Mouse (Mus musculus): ENCODE measurements around the gene Vcam1. TPM values are rescaled to one million over a fixed set of nuclear protein-coding genes. Genes with fewer than 3 reads are reported as not detected.

The Vcam1 gene
- polyA plus RNA-seq (2016; fragmentation: Nextera tagmentation; extraction: Ambion mirVana), result 37.2 and 38.3 TPM in 2 replicates

- Histone ChIP-seq H3K4me1 (peaks cover 27% of the 10 kb centered on the region), H3K9me3 (no peaks in the 10 kb centered on the region), H3K4me3 (replicated peaks) (peak within 1 kb of the TSS; percentile 33), H3K27me3 (peaks cover 2% of the 10 kb centered on the region; the same call in 1 of the 2 replicates), H3K36me3 (replicated peaks) (peaks cover 2% of the 10 kb centered on the region; the same call in 1 of the 2 replicates), H3K4me2 (peak within 1 kb of the TSS; percentile 51), H3K27ac (peak within 1 kb of the TSS; percentile 87), H3K9ac (no peak within 1 kb of the TSS)
- ATAC-seq (ENCODE audit: low FRiP score), result peak; percentile 81
- 2% methylated on average over 9 of the region's 9 CpGs for WGBS
Observed at GRCm38 (mm10) chr3:116129259-116129738, at the start of gene Vcam1. Vcam1 (minus strand) TSS chr3:116129688.

GRCm38 (mm10) chr3:116175106-116175505 lies 45.6 kb upstream of the Vcam1 start:
- WGBS, result 88% methylated on average over 6 of the region's 6 CpGs

GRCm38 (mm10) chr3:116171461-116171860 lies 42.0 kb upstream of the Vcam1 start:
- Histone ChIP-seq H3K36me3 (replicated peaks) (no peaks in the 10 kb centered on the region), H3K9ac (no peak overlapping the region), H3K4me1 (no peaks in the 10 kb centered on the region), H3K9me3 (no peaks in the 10 kb centered on the region), H3K27ac (no peak overlapping the region), H3K4me2 (no peak overlapping the region), H3K27me3 (no peaks in the 10 kb centered on the region), H3K4me3 (replicated peaks) (no peak overlapping the region)
- no peak for ATAC-seq (ENCODE audit: low FRiP score)
- WGBS, result 80% methylated on average over 5 of the region's 5 CpGs

More at GRCm38 (mm10) chr3:116175106-116175505, 45.6 kb upstream of the Vcam1 start:
- no peaks in the 10 kb centered on the region for H3K36me3 ChIP-seq (replicated peaks)
- H3K9ac ChIP-seq, result no peak overlapping the region
- H3K9me3 ChIP-seq, result no peaks in the 10 kb centered on the region
- ATAC-seq (ENCODE audit: low FRiP score), result no peak
- H3K4me2 ChIP-seq, result no peak overlapping the region
- H3K27ac ChIP-seq, result no peak overlapping the region
- no peaks in the 10 kb centered on the region for H3K27me3 ChIP-seq
- H3K4me3 ChIP-seq (replicated peaks), result no peak overlapping the region
- no peaks in the 10 kb centered on the region for H3K4me1 ChIP-seq

GRCm38 (mm10) chr3:116168056-116168455 lies 38.6 kb upstream of the Vcam1 start:
- Histone ChIP-seq H3K9me3 (no peaks in the 10 kb centered on the region), H3K27ac (no peak overlapping the region), H3K27me3 (no peaks in the 10 kb centered on the region), H3K4me3 (replicated peaks) (no peak overlapping the region), H3K4me1 (no peaks in the 10 kb centered on the region), H3K36me3 (replicated peaks) (no peaks in the 10 kb centered on the region), H3K4me2 (no peak overlapping the region), H3K9ac (no peak overlapping the region)
- no peak for ATAC-seq (ENCODE audit: low FRiP score)
- 83% methylated on average over 2 of the region's 2 CpGs for WGBS

GRCm38 (mm10) chr3:116166296-116166695 lies 36.8 kb upstream of the Vcam1 start:
- no peak overlapping the region for H3K4me3 ChIP-seq (replicated peaks)
- H3K4me1 ChIP-seq, result no peaks in the 10 kb centered on the region
- no peak for ATAC-seq (ENCODE audit: low FRiP score)
- no peak overlapping the region for H3K4me2 ChIP-seq
- 86% methylated on average over 8 of the region's 8 CpGs for WGBS
- H3K9me3 ChIP-seq, result no peaks in the 10 kb centered on the region
- no peak overlapping the region for H3K27ac ChIP-seq
- no peak overlapping the region for H3K9ac ChIP-seq
- H3K36me3 ChIP-seq (replicated peaks), result no peaks in the 10 kb centered on the region
- H3K27me3 ChIP-seq, result no peaks in the 10 kb centered on the region

- H3K4me1 ChIP-seq, result no peaks in the 10 kb centered on the region
- H3K4me3 ChIP-seq (replicated peaks), result no peak overlapping the region
- H3K4me2 ChIP-seq, result no peak overlapping the region
- WGBS, result 62% methylated on average over 1 of the region's 1 CpGs
- no peaks in the 10 kb centered on the region for H3K27me3 ChIP-seq
- no peak for ATAC-seq (ENCODE audit: low FRiP score)
- H3K27ac ChIP-seq, result no peak overlapping the region
- no peaks in the 10 kb centered on the region for H3K36me3 ChIP-seq (replicated peaks)
- no peaks in the 10 kb centered on the region for H3K9me3 ChIP-seq
- no peak overlapping the region for H3K9ac ChIP-seq
Observed at GRCm38 (mm10) chr3:116165030-116165429, 35.5 kb upstream of the Vcam1 start.

GRCm38 (mm10) chr3:116163517-116163916 lies 34.0 kb upstream of the Vcam1 start:
- H3K27me3 ChIP-seq, result no peaks in the 10 kb centered on the region
- no peak overlapping the region for H3K27ac ChIP-seq
- WGBS, result 87% methylated on average over 5 of the region's 5 CpGs
- no peaks in the 10 kb centered on the region for H3K4me1 ChIP-seq
- H3K4me3 ChIP-seq (replicated peaks), result no peak overlapping the region
- no peaks in the 10 kb centered on the region for H3K36me3 ChIP-seq (replicated peaks)
- no peak overlapping the region for H3K9ac ChIP-seq
- no peak for ATAC-seq (ENCODE audit: low FRiP score)
- H3K9me3 ChIP-seq, result no peaks in the 10 kb centered on the region
- H3K4me2 ChIP-seq, result no peak overlapping the region

- no peaks in the 10 kb centered on the region for H3K27me3 ChIP-seq
- WGBS, result 84% methylated on average over 9 of the region's 9 CpGs
- H3K4me1 ChIP-seq, result no peaks in the 10 kb centered on the region
- no peak overlapping the region for H3K9ac ChIP-seq
- H3K4me2 ChIP-seq, result no peak overlapping the region
- no peaks in the 10 kb centered on the region for H3K9me3 ChIP-seq
- no peaks in the 10 kb centered on the region for H3K36me3 ChIP-seq (replicated peaks)
- no peak for ATAC-seq (ENCODE audit: low FRiP score)
- H3K27ac ChIP-seq, result no peak overlapping the region
- H3K4me3 ChIP-seq (replicated peaks), result no peak overlapping the region
Observed at GRCm38 (mm10) chr3:116162097-116162666, 32.7 kb upstream of the Vcam1 start.

- 96% methylated on average over 5 of the region's 5 CpGs for WGBS
- Histone ChIP-seq H3K27ac (no peak overlapping the region), H3K4me1 (no peaks in the 10 kb centered on the region), H3K4me3 (replicated peaks) (no peak overlapping the region), H3K4me2 (no peak overlapping the region), H3K9me3 (no peaks in the 10 kb centered on the region), H3K9ac (no peak overlapping the region), H3K36me3 (replicated peaks) (no peaks in the 10 kb centered on the region), H3K27me3 (no peaks in the 10 kb centered on the region)
- ATAC-seq (ENCODE audit: low FRiP score), result no peak
Observed at GRCm38 (mm10) chr3:116159376-116159775, 29.9 kb upstream of the Vcam1 start.

- Histone ChIP-seq H3K4me2 (no peak overlapping the region), H3K4me3 (replicated peaks) (no peak overlapping the region), H3K9me3 (no peaks in the 10 kb centered on the region), H3K36me3 (replicated peaks) (no peaks in the 10 kb centered on the region), H3K27me3 (no peaks in the 10 kb centered on the region), H3K4me1 (no peaks in the 10 kb centered on the region), H3K9ac (no peak overlapping the region), H3K27ac (no peak overlapping the region)
- no peak for ATAC-seq (ENCODE audit: low FRiP score)
- 79% methylated on average over 13 of the region's 13 CpGs for WGBS
Observed at GRCm38 (mm10) chr3:116157447-116157990, 28.0 kb upstream of the Vcam1 start.

GRCm38 (mm10) chr3:116150056-116150632 lies 20.7 kb upstream of the Vcam1 start:
- WGBS, result 92% methylated on average over 13 of the region's 13 CpGs
- peaks cover 11% of the 10 kb centered on the region for H3K4me1 ChIP-seq

GRCm38 (mm10) chr3:116149096-116149495 lies 19.6 kb upstream of the Vcam1 start:
- Histone ChIP-seq H3K9ac (no peak overlapping the region), H3K4me1 (peaks cover 11% of the 10 kb centered on the region), H3K36me3 (replicated peaks) (no peaks in the 10 kb centered on the region), H3K27ac (no peak overlapping the region), H3K4me3 (replicated peaks) (no peak overlapping the region), H3K9me3 (no peaks in the 10 kb centered on the region), H3K27me3 (no peaks in the 10 kb centered on the region), H3K4me2 (no peak overlapping the region)
- WGBS, result 71% methylated on average over 4 of the region's 4 CpGs
- ATAC-seq (ENCODE audit: low FRiP score), result no peak

More at GRCm38 (mm10) chr3:116150056-116150632, 20.7 kb upstream of the Vcam1 start:
- Histone ChIP-seq H3K27ac (no peak overlapping the region), H3K27me3 (no peaks in the 10 kb centered on the region), H3K4me2 (no peak overlapping the region), H3K36me3 (replicated peaks) (no peaks in the 10 kb centered on the region), H3K9me3 (no peaks in the 10 kb centered on the region), H3K4me3 (replicated peaks) (no peak overlapping the region), H3K9ac (no peak overlapping the region)
- no peak for ATAC-seq (ENCODE audit: low FRiP score)

- Histone ChIP-seq H3K9ac (no peak overlapping the region), H3K27me3 (no peaks in the 10 kb centered on the region), H3K4me3 (replicated peaks) (no peak overlapping the region), H3K27ac (no peak overlapping the region), H3K4me1 (peaks cover 11% of the 10 kb centered on the region), H3K36me3 (replicated peaks) (no peaks in the 10 kb centered on the region), H3K9me3 (no peaks in the 10 kb centered on the region), H3K4me2 (no peak overlapping the region)
- WGBS, result 77% methylated on average over 9 of the region's 9 CpGs
- no peak for ATAC-seq (ENCODE audit: low FRiP score)
Observed at GRCm38 (mm10) chr3:116148676-116149075, 19.2 kb upstream of the Vcam1 start.
